Mouse (Mus musculus) lung, postnatal 0 days (tissue): ENCODE measurements at regions not wholly inside any gene's neighbourhood (a gene's known extent, or its start where the extent isn't known, plus 50 kb on each side); places are given as distances from the start of the nearest gene placed in this dataset.

Source experiments
- CTCF ChIP-seq: IDR thresholded peaks from 2 replicates; pipeline ENCODE4 v1.5.1; 2016; ENCODE audit warnings: antibody characterized with exemption, mild to moderate bottlenecking
- EP300 ChIP-seq: IDR thresholded peaks from 2 replicates; pipeline ENCODE4 v1.6.1; 2016; ENCODE audit warnings: antibody characterized with exemption, mild to moderate bottlenecking, control low read depth

DNA sequence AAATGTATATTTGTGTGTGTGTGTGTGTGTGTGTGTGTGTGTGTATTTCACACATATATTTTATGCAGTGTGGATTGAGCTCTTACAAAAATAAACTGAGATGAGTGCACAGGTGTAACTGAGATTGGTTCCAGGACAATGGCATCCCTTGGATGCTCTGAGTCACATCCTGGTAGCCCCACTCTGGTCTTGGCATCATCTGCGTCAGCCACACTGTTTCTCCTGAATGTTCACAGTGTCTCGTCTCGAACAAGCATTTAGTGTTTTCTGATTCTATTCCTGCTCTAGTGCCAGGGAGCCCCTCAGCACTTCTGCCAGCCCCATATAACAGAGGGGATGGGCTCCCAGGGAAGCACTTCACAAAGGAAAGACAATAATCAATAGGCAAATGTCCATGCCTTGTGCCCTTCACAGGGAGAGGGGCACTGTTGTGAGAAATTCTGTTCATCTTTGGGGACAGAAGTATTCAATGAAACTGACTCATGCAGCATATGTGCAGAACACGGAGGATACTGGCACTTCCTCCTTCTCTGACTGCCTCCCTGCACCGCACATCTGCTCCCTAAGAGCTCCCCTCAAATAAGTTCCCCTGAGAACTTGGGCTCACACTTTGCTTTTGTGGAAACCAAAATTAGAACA is 536.2 kb downstream of the Pdcd6ip start:
- TF ChIP-seq CTCF, result no peak
- no peak for TF ChIP-seq EP300
